Mouse (Mus musculus) common myeloid progenitor, adult 5-6 weeks (primary cell): ENCODE measurements around the gene Dntt. TPM values are rescaled to one million over a fixed set of nuclear protein-coding genes. Genes with fewer than 3 reads are reported as not detected.

Source experiments
- total RNA-seq: library from RNA; stranded (forward); fragments of 200-1000, 187-1606 nt; gene quantifications from 2 replicates; pipeline ENCODE4 v1.2.3, GENCODE M21; 2017

Gene Dntt
- total RNA-seq, 1 experiment from 2014 or later = 105 TPM

Other genes starting within 250 kb of the Dntt start
- 6.4 and 7.4 TPM in 2 replicates for gene Ccnj, start 198.0 kb upstream of the Dntt start, total RNA-seq
- gene Zfp518a, start 134.6 kb upstream of the Dntt start, total RNA-seq = 36.4 and 39.2 TPM in 2 replicates
- gene Blnk, start 34.7 kb upstream of the Dntt start, total RNA-seq = 0.05 and 0.78 TPM in 2 replicates
- not detected in 2 replicates for gene Opalin, start 47.8 kb downstream of the Dntt start, total RNA-seq
- 0.05 TPM in 1 of 2 replicates, not detected in the other for gene Tll2, start 177.6 kb downstream of the Dntt start, total RNA-seq
- gene Tm9sf3, start 234.7 kb downstream of the Dntt start, total RNA-seq = 243 and 265 TPM in 2 replicates